Mouse (Mus musculus) ovary, postnatal 14 days (tissue): ENCODE measurements at regions not wholly inside any gene's neighbourhood (a gene's known extent, or its start where the extent isn't known, plus 50 kb on each side); places are given as distances from the start of the nearest gene placed in this dataset.

Experiments used
- DNase-seq: peaks from one replicate; pipeline ENCODE4 v3.0.0; 2022; ENCODE audit warnings: low spot score

DNA sequence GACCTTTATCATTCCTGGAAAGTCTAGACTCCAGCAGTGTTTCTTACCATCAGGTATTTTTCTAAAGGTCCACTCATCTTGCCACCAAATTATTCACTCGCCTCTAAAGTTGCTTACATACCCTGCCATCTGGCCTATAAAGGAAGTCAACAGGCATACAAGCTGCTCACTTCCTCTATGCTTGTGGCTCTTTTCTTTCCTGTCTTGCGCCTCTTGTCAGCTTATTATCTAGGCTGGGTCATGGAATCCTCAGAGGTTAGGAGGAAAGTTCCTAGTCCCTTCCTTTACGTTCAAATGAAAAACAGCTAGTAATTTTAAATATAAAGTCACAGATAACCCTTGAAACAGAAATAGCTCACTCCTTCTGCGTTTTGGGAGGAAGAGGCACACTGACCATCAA is 97.9 kb downstream of the Lipi start:
- no peak for DNase-seq

- no peak for DNase-seq
Measured at GRCm38 (mm10) chr16:75483878-75484277, 102.0 kb downstream of the Lipi start.

DNA sequence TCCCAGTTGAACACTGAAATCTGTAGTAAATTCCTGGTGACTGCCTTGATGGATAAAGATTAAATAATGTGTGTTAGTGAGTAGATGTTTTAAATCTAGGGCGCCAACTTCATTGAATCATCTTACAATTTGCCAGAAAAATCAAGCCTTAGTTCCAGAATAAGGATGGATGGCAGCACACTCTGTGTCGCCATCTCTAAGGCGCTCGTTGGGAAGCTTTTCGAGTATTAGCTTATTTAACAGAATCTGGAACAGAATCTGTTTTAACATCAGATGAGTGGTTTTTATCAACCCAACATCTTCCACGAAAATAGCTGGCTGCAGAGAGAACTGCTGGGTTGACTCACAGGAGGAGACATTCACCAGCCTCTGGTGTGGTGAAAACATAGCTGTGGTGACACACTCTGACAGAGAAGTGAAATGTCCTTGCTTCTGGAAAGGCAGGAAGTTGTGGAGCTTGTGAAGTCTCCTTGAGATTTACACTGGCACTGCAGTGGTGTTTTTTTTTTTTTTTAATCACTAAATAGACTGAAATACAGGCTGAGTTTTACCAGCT is 120.4 kb downstream of the Lipi start:
- no peak for DNase-seq

DNA sequence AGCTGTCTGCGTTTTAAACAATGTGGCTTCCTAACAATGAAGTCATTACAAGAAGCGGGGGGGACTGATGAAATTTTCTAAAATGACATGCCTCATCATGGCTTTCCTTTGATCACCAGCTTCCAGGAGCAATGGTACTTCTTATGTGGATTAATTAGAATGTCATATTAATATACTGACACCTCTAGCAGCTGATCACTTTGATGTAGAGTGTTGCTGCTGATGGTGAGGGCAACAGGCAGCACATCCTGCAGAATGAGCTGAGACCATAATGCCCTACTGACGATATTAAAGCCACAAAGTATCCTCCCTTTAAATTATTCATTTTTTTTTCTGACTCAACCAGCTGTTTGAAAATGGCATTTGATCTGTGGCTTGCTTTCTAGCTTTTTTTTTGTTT is 123.7 kb downstream of the Lipi start:
- DNase-seq = no peak

DNA sequence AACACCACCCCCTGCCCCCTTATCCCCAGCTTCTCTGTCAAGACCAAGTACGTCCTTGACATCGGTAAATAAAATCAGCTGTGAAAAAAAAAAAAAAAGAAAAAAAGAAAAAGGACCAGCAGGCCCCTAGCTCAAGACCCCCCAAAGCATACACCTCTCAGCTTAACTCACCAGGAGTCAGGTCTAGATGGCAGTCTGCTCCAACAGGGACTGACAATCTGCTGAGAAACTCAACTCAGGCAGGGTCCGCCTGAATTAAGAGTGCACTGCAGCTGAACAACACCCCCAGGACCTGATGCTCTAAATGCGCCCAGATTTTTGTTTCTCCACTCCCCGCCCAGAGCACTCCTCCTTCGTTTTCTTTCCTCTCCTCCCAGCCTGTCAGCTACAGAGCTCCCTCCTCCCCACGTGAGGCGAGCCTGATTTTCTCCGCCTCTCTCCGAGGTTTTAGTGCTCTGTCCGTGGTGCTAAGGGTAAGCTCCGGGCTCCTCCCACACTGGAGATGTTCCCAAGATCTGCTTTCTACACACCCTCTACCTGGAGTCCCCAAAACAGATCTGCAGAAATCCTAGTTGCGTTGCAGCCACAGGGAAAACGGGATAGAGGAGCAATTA is 138.9 kb downstream of the Lipi start:
- peak; percentile 2 for DNase-seq

DNA sequence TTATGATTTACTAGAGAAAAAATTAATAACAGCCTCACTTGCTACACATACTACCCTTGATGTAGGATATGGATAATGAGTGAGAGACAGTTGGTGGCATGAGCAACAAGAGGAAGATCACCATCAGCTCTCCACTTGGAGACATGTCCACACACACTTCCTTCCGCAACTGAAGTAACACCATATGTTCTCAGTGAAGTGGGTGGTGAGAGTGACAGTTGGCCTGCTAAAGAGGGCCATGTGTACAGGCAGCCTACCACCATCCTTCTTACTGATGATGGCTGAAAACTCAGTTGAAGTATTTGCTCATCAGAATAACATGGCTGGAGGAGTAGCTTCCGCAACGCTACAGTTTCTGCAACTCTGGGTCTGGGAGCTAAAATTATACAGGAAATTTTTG is 146.6 kb downstream of the Lipi start:
- no peak for DNase-seq

- DNase-seq = no peak
Measured at GRCm38 (mm10) chr16:75433227-75433626, 152.6 kb downstream of the Lipi start.

- no peak for DNase-seq
Measured at GRCm38 (mm10) chr16:75384526-75385222, 201.2 kb downstream of the Lipi start.

GRCm38 (mm10) chr16:75381191-75381590 is 204.7 kb downstream of the Lipi start:
- DNase-seq = no peak

- DNase-seq = no peak
Measured at GRCm38 (mm10) chr16:75369700-75370099, 216.2 kb downstream of the Lipi start.

GRCm38 (mm10) chr16:75366727-75367126 is 219.1 kb downstream of the Lipi start:
- no peak for DNase-seq

DNA sequence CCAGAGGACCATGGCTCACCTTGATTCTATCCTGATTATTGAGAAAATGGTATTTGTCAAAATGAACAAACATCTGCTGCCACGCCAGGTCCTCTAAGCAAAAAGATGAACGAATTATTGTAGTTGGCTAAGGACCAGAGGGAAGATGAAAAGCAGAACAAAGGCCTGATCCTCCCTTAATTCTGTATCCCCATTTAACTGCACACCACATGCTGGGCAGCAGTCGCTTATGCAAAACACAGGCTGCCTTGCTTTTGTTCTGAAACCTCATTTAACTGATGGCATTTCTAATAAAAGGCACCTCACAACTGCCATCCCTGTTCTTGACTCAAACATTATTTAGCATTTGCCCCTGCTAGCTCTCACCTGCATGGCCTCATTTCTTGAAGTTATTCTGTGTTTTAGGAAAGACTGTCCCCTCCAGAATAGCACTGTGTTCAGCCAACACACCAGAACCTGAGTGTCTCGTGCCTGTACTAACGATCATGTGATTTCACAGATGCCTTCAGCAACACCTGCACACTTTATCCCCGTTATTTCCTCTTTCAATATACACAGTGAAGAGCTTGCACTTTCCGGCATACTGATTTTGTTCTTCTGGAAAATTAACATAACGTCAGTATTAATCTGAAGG is 220.4 kb downstream of the Lipi start:
- no peak for DNase-seq

GRCm38 (mm10) chr16:75362095-75362494 is 223.8 kb downstream of the Lipi start:
- DNase-seq = no peak

DNA sequence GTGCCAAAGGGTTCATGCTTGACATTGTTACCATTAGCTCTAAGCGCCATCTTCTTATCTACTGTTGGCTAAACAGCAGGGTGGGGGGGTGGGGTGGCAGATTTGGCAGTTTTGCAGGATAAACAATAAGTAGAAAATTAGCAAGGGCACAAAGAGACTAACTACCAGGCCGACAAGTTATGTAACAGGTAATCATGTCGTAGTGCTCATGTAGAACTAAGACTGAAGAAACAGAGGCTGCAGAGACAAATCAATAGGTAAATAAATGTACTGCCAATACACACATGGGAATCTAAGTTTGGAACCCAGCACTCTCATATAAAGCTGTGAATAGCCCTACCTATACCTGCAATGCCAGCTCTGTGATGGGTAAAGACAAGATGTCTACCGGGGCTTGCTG is 225.1 kb downstream of the Lipi start:
- no peak for DNase-seq

DNA sequence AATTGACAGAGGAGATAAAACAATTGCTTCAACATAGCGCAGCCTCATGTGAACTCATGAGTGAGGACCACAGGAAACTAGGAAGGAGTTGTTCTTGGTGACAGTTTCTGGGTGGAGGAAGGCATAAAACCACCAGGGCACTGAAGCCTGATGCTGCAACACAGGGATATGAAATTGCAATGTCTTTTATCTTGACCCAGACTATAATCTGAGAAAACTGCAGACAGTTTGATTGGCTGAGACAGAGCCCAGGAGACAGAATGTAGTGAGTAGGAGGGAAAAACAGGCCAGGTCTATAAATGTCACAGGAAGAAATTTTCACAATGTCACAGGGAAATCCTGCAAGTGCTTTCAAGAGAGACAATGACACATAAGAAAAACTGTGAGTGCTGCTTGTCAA is 232.5 kb downstream of the Lipi start:
- DNase-seq = no peak

DNA sequence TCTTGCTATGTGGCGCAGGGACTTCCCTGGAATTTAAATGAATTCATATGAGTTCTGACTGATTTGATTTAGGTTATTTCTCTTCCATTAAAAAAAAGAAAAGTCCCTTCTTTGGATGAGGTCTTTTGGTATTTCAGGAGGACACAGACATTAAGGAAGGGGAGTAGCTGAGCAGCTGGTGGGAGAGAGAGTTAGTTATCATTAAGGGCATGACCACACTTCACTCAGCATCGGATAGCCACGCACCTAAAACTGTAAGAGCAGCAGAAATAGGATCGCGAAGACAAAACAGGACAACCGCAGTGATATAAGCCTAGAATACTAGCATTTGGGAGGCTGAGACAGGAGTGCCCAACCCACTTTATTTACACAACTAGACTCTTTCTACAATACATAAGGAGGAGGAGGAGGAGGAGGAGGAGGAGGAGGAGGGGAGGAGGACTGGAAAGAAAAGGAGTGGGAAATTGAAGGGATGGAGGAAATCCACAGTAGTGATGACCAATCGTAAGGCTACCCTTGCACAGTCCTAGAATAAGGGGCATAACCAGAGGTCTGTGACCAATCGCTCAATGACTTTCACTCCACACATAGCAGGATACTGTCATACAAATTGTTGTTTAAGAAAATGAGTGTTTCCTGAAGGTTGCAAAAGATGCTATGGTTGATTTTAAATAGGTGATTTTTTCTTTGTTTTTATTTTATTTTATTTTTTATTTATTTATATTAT is 241.5 kb downstream of the Lipi start:
- no peak for DNase-seq

DNA sequence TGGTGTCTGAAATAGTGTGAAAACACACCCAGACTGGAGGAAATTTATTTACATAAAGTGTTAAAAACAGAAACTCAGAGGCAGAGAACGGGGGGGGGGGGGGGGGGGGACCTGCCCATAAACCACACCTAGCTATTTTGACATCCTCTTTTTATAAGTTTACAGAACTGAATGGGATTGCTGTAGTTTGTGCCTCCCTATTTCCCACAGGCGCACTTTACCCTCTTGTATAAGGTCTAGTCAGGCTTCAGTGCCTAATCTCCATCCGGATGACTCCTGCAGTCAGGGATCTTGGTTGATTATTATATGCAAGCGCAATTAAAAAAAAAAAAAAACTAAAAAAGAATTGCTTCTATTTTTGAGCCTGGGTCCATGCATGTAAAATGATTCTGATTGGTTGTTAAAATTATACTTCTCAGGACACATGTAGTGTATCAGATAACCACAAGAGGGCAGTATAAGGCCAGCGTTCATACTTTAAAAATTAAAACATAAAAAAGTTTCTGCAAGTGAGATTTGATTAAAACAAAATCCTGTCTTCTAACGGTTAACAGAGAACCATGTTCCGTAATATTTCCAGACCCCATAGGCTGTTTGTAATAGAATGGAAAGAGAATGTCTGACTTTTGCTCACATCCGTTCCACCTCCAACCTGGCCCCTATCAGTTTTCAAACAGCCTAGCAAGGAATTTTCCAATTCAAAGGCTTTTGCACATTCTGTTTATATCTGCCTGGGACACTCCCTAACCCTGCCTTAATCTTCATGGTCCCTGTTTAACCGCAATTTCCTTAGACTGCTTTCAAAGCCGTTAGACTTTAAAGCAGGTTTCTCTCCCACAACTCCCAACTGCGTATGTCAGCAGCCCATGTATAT is 242.6 kb downstream of the Lipi start:
- DNase-seq = no peak

- DNase-seq = no peak
Measured at GRCm38 (mm10) chr16:75334228-75334627, 251.6 kb downstream of the Lipi start.

GRCm38 (mm10) chr16:75333750-75334149 is 252.1 kb downstream of the Lipi start:
- no peak for DNase-seq

GRCm38 (mm10) chr16:75332853-75333252 is 253.0 kb downstream of the Lipi start:
- DNase-seq = no peak

DNA sequence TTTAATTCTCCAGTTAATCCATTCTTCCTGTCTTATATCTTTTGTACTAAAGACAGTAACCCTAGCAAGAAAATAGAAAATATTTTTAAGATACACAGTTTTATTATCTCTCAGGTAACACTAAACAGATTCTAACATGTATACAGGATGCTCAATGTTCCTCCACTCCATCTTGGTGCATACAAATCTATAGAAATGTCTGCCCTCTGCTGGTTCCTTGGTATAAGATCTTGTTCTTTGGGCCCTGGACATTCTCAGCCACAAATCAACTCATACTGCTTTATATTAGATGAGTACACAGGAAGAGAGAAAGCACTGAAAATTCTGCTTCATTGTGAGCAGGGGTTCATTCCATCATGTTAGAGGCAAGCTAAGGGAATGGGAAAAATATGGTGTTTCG is 260.6 kb downstream of the Lipi start:
- no peak for DNase-seq

DNA sequence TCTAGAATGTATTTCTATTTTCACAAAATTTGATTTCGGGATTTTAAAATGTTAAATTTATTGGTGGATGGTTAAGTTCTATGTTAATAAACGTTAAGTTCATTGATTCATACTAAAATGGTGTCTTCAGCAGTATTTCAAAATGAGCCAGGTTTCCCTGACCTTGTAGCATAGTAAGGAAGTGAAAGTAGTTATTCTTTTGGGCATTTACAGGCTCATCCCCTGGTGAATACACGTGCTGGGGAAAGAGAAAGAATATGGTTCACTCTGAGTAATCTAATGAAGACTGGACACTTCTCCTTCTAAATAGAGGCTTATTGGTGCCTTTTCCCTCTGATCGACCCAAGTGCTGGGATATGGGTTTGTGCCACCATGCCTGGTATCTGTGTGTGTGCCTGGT is 281.1 kb downstream of the Lipi start:
- DNase-seq = no peak
